Mouse (Mus musculus): ENCODE measurements around the gene Gars. TPM values are rescaled to one million over a fixed set of nuclear protein-coding genes. Genes with fewer than 3 reads are reported as not detected.

Gars gene
- polyA plus RNA-seq, 1 experiment from 2014 or later: 103 TPM

GRCm38 (mm10) chr6:55049186-55049585, 11.4 kb downstream of the Gars start:
- peaks cover 11% of the 10 kb centered on the region for H3K36me3 ChIP-seq (ENCODE audit: control insufficient read depth, insufficient read depth, low read length)
- 87% methylated on average over 10 of the region's 10 CpGs for WGBS
- TF ChIP-seq EP300 (optimal IDR thresholded peaks at IDR 0.05) (no peak), CTCF (IDR thresholded peaks at IDR 0.05; ENCODE audit: low read depth) (no peak)

DNA sequence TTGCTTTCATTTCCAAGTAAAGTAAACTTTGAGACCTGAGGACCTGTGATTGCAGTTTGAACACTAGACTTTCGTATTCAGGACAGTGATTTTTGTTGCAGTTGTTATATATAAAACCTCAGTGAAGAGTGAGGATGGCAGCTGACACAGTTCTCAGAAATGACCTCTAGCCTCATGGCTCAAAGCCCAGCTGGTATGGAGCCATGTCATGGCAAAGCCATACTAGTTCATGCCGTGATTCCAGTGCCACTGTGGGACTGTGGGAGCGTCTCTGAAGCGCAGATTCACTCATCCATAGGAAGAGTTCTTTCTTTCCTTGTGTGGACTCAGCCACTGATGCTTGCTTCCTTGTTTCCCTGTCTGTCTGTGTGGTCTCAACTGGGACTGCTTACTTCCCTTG, 16.7 kb downstream of the Gars start:
- Histone ChIP-seq H3K27me3 (ENCODE audit: control insufficient read depth, insufficient read depth, low read length) (no peaks in the 10 kb centered on the region), H3K9me3 (ENCODE audit: control insufficient read depth, low read length) (no peaks in the 10 kb centered on the region), H3K4me2 (replicated peaks; ENCODE audit: low read depth) (no peak overlapping the region), H3K9ac (ENCODE audit: low read length) (no peak overlapping the region), H3K27ac (replicated peaks) (no peak overlapping the region), H3K36me3 (ENCODE audit: control insufficient read depth, insufficient read depth, low read length) (peaks cover 30% of the 10 kb centered on the region), H3K4me3 (ENCODE audit: low read depth, low read length) (no peak overlapping the region), H3K4me1 (replicated peaks; ENCODE audit: control insufficient read depth, insufficient read depth) (no peaks in the 10 kb centered on the region)
- ATAC-seq (ENCODE audit: low FRiP score, low TSS enrichment): no peak
- no peak for DNase-seq (ENCODE audit: low spot score)
- 90% methylated on average over 4 of the region's 4 CpGs for WGBS
- TF ChIP-seq CTCF (IDR thresholded peaks at IDR 0.05; ENCODE audit: low read depth) (no peak), EP300 (optimal IDR thresholded peaks at IDR 0.05) (no peak)

More at GRCm38 (mm10) chr6:55049186-55049585, 11.4 kb downstream of the Gars start:
- H3K9ac ChIP-seq (ENCODE audit: low read length): no peak overlapping the region
- ATAC-seq (ENCODE audit: low FRiP score, low TSS enrichment): no peak
- H3K27ac ChIP-seq (replicated peaks): no peak overlapping the region
- H3K4me1 ChIP-seq (replicated peaks; ENCODE audit: control insufficient read depth, insufficient read depth): no peaks in the 10 kb centered on the region
- no peak overlapping the region for H3K4me3 ChIP-seq (ENCODE audit: low read depth, low read length)
- no peak overlapping the region for H3K4me2 ChIP-seq (replicated peaks; ENCODE audit: low read depth)
- no peaks in the 10 kb centered on the region for H3K9me3 ChIP-seq (ENCODE audit: control insufficient read depth, low read length)
- DNase-seq (ENCODE audit: low spot score): no peak
- no peaks in the 10 kb centered on the region for H3K27me3 ChIP-seq (ENCODE audit: control insufficient read depth, insufficient read depth, low read length)

GRCm38 (mm10) chr6:55057427-55057826, 19.6 kb downstream of the Gars start:
- H3K9me3 ChIP-seq (ENCODE audit: control insufficient read depth, low read length): no peaks in the 10 kb centered on the region
- WGBS: 94% methylated on average over 3 of the region's 3 CpGs
- ATAC-seq (ENCODE audit: low FRiP score, low TSS enrichment): no peak
- H3K4me3 ChIP-seq (ENCODE audit: low read depth, low read length): no peak overlapping the region
- H3K4me2 ChIP-seq (replicated peaks; ENCODE audit: low read depth): no peak overlapping the region
- no peaks in the 10 kb centered on the region for H3K27me3 ChIP-seq (ENCODE audit: control insufficient read depth, insufficient read depth, low read length)
- H3K27ac ChIP-seq (replicated peaks): no peak overlapping the region
- TF ChIP-seq CTCF (IDR thresholded peaks at IDR 0.05; ENCODE audit: low read depth) (no peak), EP300 (optimal IDR thresholded peaks at IDR 0.05) (no peak)
- no peak for DNase-seq (ENCODE audit: low spot score)
- peaks cover 30% of the 10 kb centered on the region for H3K36me3 ChIP-seq (ENCODE audit: control insufficient read depth, insufficient read depth, low read length)
- H3K9ac ChIP-seq (ENCODE audit: low read length): no peak overlapping the region
- no peaks in the 10 kb centered on the region for H3K4me1 ChIP-seq (replicated peaks; ENCODE audit: control insufficient read depth, insufficient read depth)

GRCm38 (mm10) chr6:55060241-55060825, 22.5 kb downstream of the Gars start:
- DNase-seq (ENCODE audit: low spot score): no peak
- no peak for ATAC-seq (ENCODE audit: low FRiP score, low TSS enrichment)
- no peak overlapping the region for H3K4me2 ChIP-seq (replicated peaks; ENCODE audit: low read depth)
- no peak overlapping the region for H3K27ac ChIP-seq (replicated peaks)
- TF ChIP-seq EP300 (optimal IDR thresholded peaks at IDR 0.05) (no peak), CTCF (IDR thresholded peaks at IDR 0.05; ENCODE audit: low read depth) (no peak)
- H3K4me1 ChIP-seq (replicated peaks; ENCODE audit: control insufficient read depth, insufficient read depth): no peaks in the 10 kb centered on the region
- no peak overlapping the region for H3K4me3 ChIP-seq (ENCODE audit: low read depth, low read length)
- peaks cover 38% of the 10 kb centered on the region for H3K36me3 ChIP-seq (ENCODE audit: control insufficient read depth, insufficient read depth, low read length)
- WGBS: 92% methylated on average over 7 of the region's 7 CpGs
- H3K9ac ChIP-seq (ENCODE audit: low read length): no peak overlapping the region
- no peaks in the 10 kb centered on the region for H3K9me3 ChIP-seq (ENCODE audit: control insufficient read depth, low read length)
- H3K27me3 ChIP-seq (ENCODE audit: control insufficient read depth, insufficient read depth, low read length): no peaks in the 10 kb centered on the region

DNA sequence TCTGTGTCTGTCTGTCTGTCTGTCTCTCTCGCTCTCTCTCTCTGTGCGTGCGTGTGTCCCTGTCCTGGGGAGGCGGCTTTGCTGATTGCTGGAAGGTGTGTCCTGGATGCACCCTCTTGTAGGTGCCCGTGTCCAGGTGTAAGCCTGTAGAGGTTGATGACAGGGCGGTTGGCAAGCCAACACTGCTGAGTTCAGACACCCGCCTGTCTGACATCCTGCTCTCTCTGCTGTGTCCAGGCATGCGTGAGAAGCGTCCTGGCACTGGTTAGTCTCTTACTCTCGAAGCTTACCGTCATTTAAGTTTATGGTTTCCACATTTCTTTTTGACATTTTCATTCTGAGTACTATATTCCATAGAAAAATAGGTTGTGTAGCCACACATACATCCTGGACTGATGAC, 23.5 kb downstream of the Gars start:
- TF ChIP-seq EP300 (optimal IDR thresholded peaks at IDR 0.05) (no peak), CTCF (IDR thresholded peaks at IDR 0.05; ENCODE audit: low read depth) (no peak)
- H3K9ac ChIP-seq (ENCODE audit: low read length): no peak overlapping the region
- H3K4me1 ChIP-seq (replicated peaks; ENCODE audit: control insufficient read depth, insufficient read depth): no peaks in the 10 kb centered on the region
- ATAC-seq (ENCODE audit: low FRiP score, low TSS enrichment) (no peak), DNase-seq (ENCODE audit: low spot score) (no peak)
- 92% methylated on average over 11 of the region's 11 CpGs for WGBS
- no peak overlapping the region for H3K4me3 ChIP-seq (ENCODE audit: low read depth, low read length)
- H3K9me3 ChIP-seq (ENCODE audit: control insufficient read depth, low read length): no peaks in the 10 kb centered on the region
- no peak overlapping the region for H3K27ac ChIP-seq (replicated peaks)
- H3K4me2 ChIP-seq (replicated peaks; ENCODE audit: low read depth): no peak overlapping the region
- H3K36me3 ChIP-seq (ENCODE audit: control insufficient read depth, insufficient read depth, low read length): peaks cover 43% of the 10 kb centered on the region
- no peaks in the 10 kb centered on the region for H3K27me3 ChIP-seq (ENCODE audit: control insufficient read depth, insufficient read depth, low read length)

DNA sequence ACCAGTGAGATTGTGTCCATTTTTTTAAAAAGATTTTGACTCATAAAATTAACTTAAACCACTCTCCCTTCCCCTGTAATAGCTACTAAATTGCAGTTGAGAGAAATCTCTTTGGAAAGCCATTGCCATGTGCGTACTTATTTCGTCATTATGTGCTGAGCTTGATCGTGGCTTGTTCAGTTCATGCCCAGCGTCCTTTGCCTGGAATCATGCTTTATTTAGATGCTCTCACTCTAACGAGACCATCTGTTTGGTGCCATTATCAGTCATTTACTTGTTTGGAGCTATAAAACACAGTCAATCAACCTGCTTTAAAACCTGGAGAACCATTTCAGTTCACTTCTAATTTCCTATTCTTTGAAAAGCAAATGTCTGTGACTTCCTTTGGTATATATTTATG, 24.4 kb downstream of the Gars start:
- H3K4me1 ChIP-seq (replicated peaks; ENCODE audit: control insufficient read depth, insufficient read depth): no peaks in the 10 kb centered on the region
- H3K4me2 ChIP-seq (replicated peaks; ENCODE audit: low read depth): no peak overlapping the region
- DNase-seq (ENCODE audit: low spot score) (no peak), ATAC-seq (ENCODE audit: low FRiP score, low TSS enrichment) (no peak)
- H3K27me3 ChIP-seq (ENCODE audit: control insufficient read depth, insufficient read depth, low read length): no peaks in the 10 kb centered on the region
- 88% methylated on average over 5 of the region's 5 CpGs for WGBS
- no peaks in the 10 kb centered on the region for H3K9me3 ChIP-seq (ENCODE audit: control insufficient read depth, low read length)
- H3K27ac ChIP-seq (replicated peaks): no peak overlapping the region
- no peak overlapping the region for H3K4me3 ChIP-seq (ENCODE audit: low read depth, low read length)
- peaks cover 39% of the 10 kb centered on the region for H3K36me3 ChIP-seq (ENCODE audit: control insufficient read depth, insufficient read depth, low read length)
- no peak overlapping the region for H3K9ac ChIP-seq (ENCODE audit: low read length)
- TF ChIP-seq CTCF (IDR thresholded peaks at IDR 0.05; ENCODE audit: low read depth) (no peak), EP300 (optimal IDR thresholded peaks at IDR 0.05) (no peak)
